14 mouse cellular contexts compared by ENCODE assay signal in genomic region chr8:120211345-120211744, GRCm38 (mm10). TPM values are rescaled to one million over a fixed set of nuclear protein-coding genes. Genes with fewer than 3 reads are reported as not detected.
A peak's percentile ranks its signal among the peaks of the same experiment; 100 is the strongest.
DNase-seq lines count a peak whose midpoint lies in the region; ATAC-seq and TF ChIP-seq lines count a peak whose summit lies in the region.
"Had no signal": no experiment of that assay in that cellular context is flagged by ENCODE, and none has a peak within 500 bp of the region (broad histone marks: within the 10 kb centered on the region; RNA-seq: fewer than 3 reads in every experiment).

No protein-coding gene starts in this region.

- H3K9ac ChIP-seq in hindbrain, embryonic 11.5 days (ENCODE audit: low read depth, low read length) = no peak overlapping the region
- no peak overlapping the region for H3K9ac ChIP-seq in hindbrain, embryonic 16.5 days (ENCODE audit: low read depth, low read length)
- H3K9ac ChIP-seq in stomach, embryonic 16.5 days (ENCODE audit: low read length) = 0 out of 2 replicates have a peak overlapping the region, but pooled peaks have one; percentile 13
- H3K9ac ChIP-seq: liver, embryonic 13.5 days had no signal

- DNase-seq in hindbrain, embryonic 11.5 days (ENCODE audit: low spot score) = peak; percentile 42
- no peak for DNase-seq in thymus, adult 2 months
- DNase-seq in thymus, adult 18-20 months = no peak
- DNase-seq in gastrocnemius, postnatal 14 days = peak; percentile 38
- DNase-seq in layer of hippocampus, postnatal 25 days (ENCODE audit: extremely low spot score in 1 of 2, low spot score in 1 of 2) = no peak
- no peak for DNase-seq in testis, postnatal 10 days (ENCODE audit: low spot score)
- DNase-seq: cerebellum, postnatal 36 days; kidney, adult 9 months; liver, embryonic 13.5 days had no signal

- no peaks in the 10 kb centered on the region for H3K27me3 ChIP-seq in hindbrain, embryonic 11.5 days (ENCODE audit: control insufficient read depth, insufficient read depth, low read length)
- no peaks in the 10 kb centered on the region for H3K27me3 ChIP-seq in hindbrain, embryonic 16.5 days (replicated peaks; ENCODE audit: control insufficient read depth, insufficient read depth, low read length)
- H3K27me3 ChIP-seq in thymus, adult 2 months (ENCODE audit: control insufficient read depth, insufficient read depth, low read length) = no peaks in the 10 kb centered on the region
- no peaks in the 10 kb centered on the region for H3K27me3 ChIP-seq in stomach, embryonic 16.5 days (ENCODE audit: control insufficient read depth, insufficient read depth, low read length)

- no peaks in the 10 kb centered on the region for H3K9me3 ChIP-seq in hindbrain, embryonic 11.5 days (ENCODE audit: control insufficient read depth, low read length)
- no peaks in the 10 kb centered on the region for H3K9me3 ChIP-seq in hindbrain, embryonic 16.5 days (ENCODE audit: control insufficient read depth, low read length)
- no peaks in the 10 kb centered on the region for H3K9me3 ChIP-seq in stomach, embryonic 16.5 days (replicated peaks; ENCODE audit: control insufficient read depth, low read length)
- H3K9me3 ChIP-seq: G1E; liver, embryonic 13.5 days had no signal

- intact Hi-C loops in gastrocnemius, postnatal 14 days (cut with DNase I; ENCODE audit: low total_unique reads) = no loop called here

- no peak for TF ChIP-seq POLR2A in thymus, adult 2 months (IDR thresholded peaks at IDR 0.05; ENCODE audit: control insufficient read depth, extremely low read depth, insufficient read depth, low read length, poor library complexity)

- 10% methylated on average over 4 of the region's 4 CpGs for WGBS in hindbrain, embryonic 11.5 days
- 17% methylated on average over 4 of the region's 4 CpGs for WGBS in hindbrain, embryonic 16.5 days
- 28% methylated on average over 4 of the region's 4 CpGs for WGBS in thymus, adult 2 months
- WGBS in stomach, embryonic 16.5 days = 20% methylated on average over 3 of the region's 4 CpGs

- H3K4me3 ChIP-seq in hindbrain, embryonic 11.5 days (ENCODE audit: low read depth, low read length) = no peak overlapping the region
- no peak overlapping the region for H3K4me3 ChIP-seq in hindbrain, embryonic 16.5 days (ENCODE audit: low read length)
- no peak overlapping the region for H3K4me3 ChIP-seq in thymus, adult 2 months (ENCODE audit: control insufficient read depth, insufficient read depth, low read length)
- H3K4me3 ChIP-seq in stomach, embryonic 16.5 days (replicated peaks; ENCODE audit: low read length) = no peak overlapping the region
- H3K4me3 ChIP-seq: liver, embryonic 13.5 days; myocyte had no signal

- 0 out of 2 replicates have a peak, but pooled peaks have one; percentile 33 for ATAC-seq in hindbrain, embryonic 11.5 days (ENCODE audit: low FRiP score)
- no peak for ATAC-seq in hindbrain, embryonic 16.5 days
- ATAC-seq in stomach, embryonic 16.5 days (ENCODE audit: insufficient read depth, low FRiP score) = no peak

- no peak overlapping the region for H3K27ac ChIP-seq in hindbrain, embryonic 11.5 days (ENCODE audit: low read depth, low read length)
- no peak overlapping the region for H3K27ac ChIP-seq in hindbrain, embryonic 16.5 days (ENCODE audit: low read depth, low read length)
- no peak overlapping the region for H3K27ac ChIP-seq in thymus, adult 2 months (ENCODE audit: control insufficient read depth, insufficient read depth, low read length)
- H3K27ac ChIP-seq in stomach, embryonic 16.5 days (ENCODE audit: low read length) = no peak overlapping the region
- H3K27ac ChIP-seq: liver, embryonic 13.5 days had no signal

- no peaks in the 10 kb centered on the region for H3K36me3 ChIP-seq in hindbrain, embryonic 11.5 days (ENCODE audit: control insufficient read depth, insufficient read depth, low read length)
- H3K36me3 ChIP-seq in hindbrain, embryonic 16.5 days (ENCODE audit: control insufficient read depth, insufficient read depth, low read length) = no peaks in the 10 kb centered on the region
- no peaks in the 10 kb centered on the region for H3K36me3 ChIP-seq in thymus, adult 2 months (ENCODE audit: control insufficient read depth, insufficient read depth, low read length)
- no peaks in the 10 kb centered on the region for H3K36me3 ChIP-seq in stomach, embryonic 16.5 days (ENCODE audit: control insufficient read depth, insufficient read depth, low read length)
- H3K36me3 ChIP-seq: G1E; liver, embryonic 13.5 days had no signal

- no peak overlapping the region for H3K4me2 ChIP-seq in hindbrain, embryonic 11.5 days (replicated peaks; ENCODE audit: low read depth, low read length)
- H3K4me2 ChIP-seq in hindbrain, embryonic 16.5 days (ENCODE audit: low read length) = no peak overlapping the region
- H3K4me2 ChIP-seq in stomach, embryonic 16.5 days (ENCODE audit: low read depth, low read length) = no peak overlapping the region
- H3K4me2 ChIP-seq: liver, embryonic 13.5 days had no signal

- peaks cover 7% of the 10 kb centered on the region for H3K4me1 ChIP-seq in hindbrain, embryonic 11.5 days (replicated peaks; ENCODE audit: control insufficient read depth, insufficient read depth, low read length)
- H3K4me1 ChIP-seq in hindbrain, embryonic 16.5 days (ENCODE audit: control insufficient read depth, insufficient read depth, low read depth, low read length) = peaks cover 16% of the 10 kb centered on the region
- H3K4me1 ChIP-seq in thymus, adult 2 months (replicated peaks; ENCODE audit: control insufficient read depth, insufficient read depth, low read length) = no peaks in the 10 kb centered on the region
- peaks cover 23% of the 10 kb centered on the region for H3K4me1 ChIP-seq in stomach, embryonic 16.5 days (ENCODE audit: control insufficient read depth, insufficient read depth, low read length)

- TF ChIP-seq CTCF in thymus, adult 2 months (IDR thresholded peaks at IDR 0.05; ENCODE audit: borderline replicate concordance, control insufficient read depth, extremely low read depth, insufficient read depth, low read length, poor library complexity) = 0 out of 2 replicates have a peak, but pooled peaks have one; percentile 32

RNA-seq across cellular contexts. Expression of gene Gse1, which starts 16.9 kb away (rescaled TPM):
- 16.5 and 17.8 TPM in 2 replicates for polyA plus RNA-seq in hindbrain, embryonic 11.5 days (2014; fragmentation: Nextera tagmentation; extraction: Ambion mirVana)
- 10.7 and 14.8 TPM in 2 replicates for polyA plus RNA-seq in hindbrain, embryonic 16.5 days (2015; fragmentation: Nextera tagmentation; extraction: Ambion mirVana)
- polyA plus RNA-seq in thymus, adult 2 months (2012; rRNA removed) = 202 and 226 TPM in 2 replicates
- 10 to 100 TPM; 22.7 to 28.7 TPM for total RNA-seq in gastrocnemius, postnatal 14 days (2021)
- 6.0 and 6.9 TPM in 2 replicates for polyA plus RNA-seq in stomach, embryonic 16.5 days (2015; fragmentation: Nextera tagmentation; extraction: Ambion mirVana)
- 100 to 1,000 TPM; 121 to 145 TPM for total RNA-seq in layer of hippocampus, postnatal 25 days (2021)

RNA-seq across cellular contexts. Expression of gene Fam92b, which starts 34.1 kb away (rescaled TPM):
- 2.1 and 2.7 TPM in 2 replicates for polyA plus RNA-seq in hindbrain, embryonic 11.5 days (2014; fragmentation: Nextera tagmentation; extraction: Ambion mirVana)
- polyA plus RNA-seq in hindbrain, embryonic 16.5 days (2015; fragmentation: Nextera tagmentation; extraction: Ambion mirVana) = 1.8 and 2.6 TPM in 2 replicates
- polyA plus RNA-seq in thymus, adult 2 months (2012; rRNA removed) = 0.39 TPM in 1 of 2 replicates, not detected in the other
- not detected for total RNA-seq in gastrocnemius, postnatal 14 days (2021)
- polyA plus RNA-seq in stomach, embryonic 16.5 days (2015; fragmentation: Nextera tagmentation; extraction: Ambion mirVana) = 0.57 and 0.72 TPM in 2 replicates
- total RNA-seq in layer of hippocampus, postnatal 25 days (2021) = under 1 TPM; 0.61 to 0.71 TPM
- total RNA-seq: G1E; gastrocnemius, postnatal 36 days had no signal
- polyA plus RNA-seq: G1E; liver, embryonic 13.5 days; myocyte had no signal

Comparison
In these comparisons a context has a peak if more than half of its experiments do, and no peak if none do; other contexts are left out.
1. DNase-seq: peak in hindbrain, embryonic 11.5 days (single experiment) and gastrocnemius, postnatal 14 days (single experiment); none in thymus, adult 2 months (single experiment), thymus, adult 18-20 months (0 of 2), layer of hippocampus, postnatal 25 days (0 of 2) and testis, postnatal 10 days (single experiment).
2. RNA of gene Gse1, which starts 16.9 kb away (polyA plus RNA-seq): 202 to 226 TPM in thymus, adult 2 months; 16.5 to 17.8 TPM in hindbrain, embryonic 11.5 days, 10.7 to 14.8 TPM in hindbrain, embryonic 16.5 days and 6.0 to 6.9 TPM in stomach, embryonic 16.5 days; every median in the first group is over 10 times any median in the second.